Mouse (Mus musculus): ENCODE measurements around the gene Gm4631. TPM values are rescaled to one million over a fixed set of nuclear protein-coding genes. Genes with fewer than 3 reads are reported as not detected.
"Not testable (repeated sequence)": the region's sequence is repeated elsewhere in the genome, so short reads cannot be mapped to it uniquely, and the experiment has no call there.

The Gm4631 gene
- polyA plus RNA-seq (2015; fragmentation: Nextera tagmentation; extraction: Ambion mirVana), result 5.1 and 6.5 TPM in 2 replicates

DNA sequence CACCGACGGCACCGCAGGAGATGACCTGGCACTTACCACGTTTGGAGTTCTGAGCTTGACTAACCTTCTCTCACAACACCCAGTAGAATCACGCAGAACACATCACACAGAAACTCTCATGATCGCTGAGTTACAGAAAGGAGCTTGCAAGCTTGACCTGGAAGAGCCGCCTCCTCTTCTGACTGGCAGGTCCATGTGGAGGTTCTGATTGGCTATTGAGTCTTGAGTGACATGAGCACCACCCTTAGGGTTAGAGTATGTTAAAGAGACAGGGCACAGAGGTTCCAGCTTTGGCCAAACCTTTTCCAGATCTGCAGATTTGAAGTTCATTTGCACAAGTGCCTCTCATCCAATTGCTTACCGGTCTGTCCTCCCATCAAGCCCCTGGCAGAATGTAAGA is at the start of gene Gm4631:
Gm4631 (minus strand) TSS at position 101 of the 400 bp plus-strand sequence.
- H3K27ac ChIP-seq; H3K9me3 ChIP-seq (replicated peaks); DNase-seq; H3K4me2 ChIP-seq; H3K9ac ChIP-seq; H3K4me1 ChIP-seq (replicated peaks); H3K4me3 ChIP-seq (replicated peaks); ATAC-seq (ENCODE audit: low read depth); H3K36me3 ChIP-seq; H3K27me3 ChIP-seq: not testable (repeated sequence)
- WGBS (ENCODE audit: insufficient replicate concordance), result no CpG with 5 or more reads among the region's 8 CpGs

DNA sequence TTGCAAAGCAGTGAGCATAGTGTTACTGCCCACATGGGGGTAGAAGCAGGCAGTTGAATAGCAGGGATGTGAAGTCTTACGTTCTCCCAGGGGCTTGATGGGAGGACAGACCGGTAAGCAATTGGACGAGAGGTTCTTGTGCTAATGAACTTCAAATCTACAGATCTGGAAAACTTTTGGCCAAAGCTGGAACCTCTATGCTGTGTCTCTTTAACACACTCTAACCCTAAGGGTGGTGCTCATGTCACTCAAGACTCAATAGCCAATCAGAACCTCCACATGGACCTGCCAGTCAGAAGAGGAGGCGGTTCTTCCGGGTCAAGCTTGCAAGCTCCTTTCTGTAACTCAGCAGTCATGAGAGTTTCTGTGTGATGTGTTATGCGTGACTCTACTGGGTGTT is 34.1 kb upstream of the Gm4631 start, which contains the start of gene Zfp968:
Zfp968 (plus strand) TSS at position 301 of the 400 bp plus-strand sequence.
- H3K27ac ChIP-seq; H3K4me2 ChIP-seq; ATAC-seq (ENCODE audit: low read depth); H3K9ac ChIP-seq; H3K27me3 ChIP-seq; H3K4me3 ChIP-seq (replicated peaks); H3K9me3 ChIP-seq (replicated peaks); DNase-seq; H3K36me3 ChIP-seq; H3K4me1 ChIP-seq (replicated peaks): not testable (repeated sequence)
- no CpG with 5 or more reads among the region's 6 CpGs for WGBS (ENCODE audit: insufficient replicate concordance)

DNA sequence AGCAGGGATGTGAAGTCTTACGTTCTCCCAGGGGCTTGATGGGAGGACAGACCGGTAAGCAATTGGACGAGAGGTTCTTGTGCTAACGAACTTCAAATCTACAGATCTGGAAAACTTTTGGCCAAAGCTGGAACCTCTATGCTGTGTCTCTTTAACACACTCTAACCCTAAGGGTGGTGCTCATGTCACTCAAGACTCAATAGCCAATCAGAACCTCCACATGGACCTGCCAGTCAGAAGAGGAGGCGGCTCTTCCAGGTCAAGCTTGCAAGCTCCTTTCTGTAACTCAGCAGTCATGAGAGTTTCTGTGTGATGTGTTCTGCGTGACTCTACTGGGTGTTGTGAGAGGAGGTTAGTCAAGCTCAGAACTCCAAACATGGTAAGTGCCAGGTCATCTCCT is 63.2 kb downstream of the Gm4631 start, which contains the start of gene Gm14440:
Gm14440 (plus strand) TSS at position 301 of the 400 bp plus-strand sequence.
- not testable (repeated sequence) for H3K36me3 ChIP-seq; H3K27ac ChIP-seq; ATAC-seq (ENCODE audit: low read depth); H3K9me3 ChIP-seq (replicated peaks); H3K27me3 ChIP-seq; DNase-seq; H3K4me2 ChIP-seq; H3K4me3 ChIP-seq (replicated peaks); H3K4me1 ChIP-seq (replicated peaks); H3K9ac ChIP-seq
- WGBS (ENCODE audit: insufficient replicate concordance), result no CpG with 5 or more reads among the region's 6 CpGs

Other genes with a start within 250 kb of the Gm4631 start
- gene Gm14399, start 196.2 kb downstream of the Gm4631 start, polyA plus RNA-seq (2015; fragmentation: Nextera tagmentation; extraction: Ambion mirVana), result 1.2 and 1.4 TPM in 2 replicates
- gene Gm14443, start 162.3 kb downstream of the Gm4631 start, polyA plus RNA-seq (2015; fragmentation: Nextera tagmentation; extraction: Ambion mirVana), result 0.06 and 0.09 TPM in 2 replicates
- gene Gm14391, start 131.3 kb downstream of the Gm4631 start, polyA plus RNA-seq (2015; fragmentation: Nextera tagmentation; extraction: Ambion mirVana), result 0.23 and 1.6 TPM in 2 replicates
- 0.97 TPM in 1 of 2 replicates, not detected in the other for gene Gm14440, start 63.1 kb downstream of the Gm4631 start, polyA plus RNA-seq (2015; fragmentation: Nextera tagmentation; extraction: Ambion mirVana)
- gene Zfp968, start 34.2 kb upstream of the Gm4631 start, polyA plus RNA-seq (2015; fragmentation: Nextera tagmentation; extraction: Ambion mirVana), result 1.6 and 2.4 TPM in 2 replicates
- 2.4 and 3.4 TPM in 2 replicates for gene Gm4724, start 97.6 kb upstream of the Gm4631 start, polyA plus RNA-seq (2015; fragmentation: Nextera tagmentation; extraction: Ambion mirVana)
- 2.2 and 2.4 TPM in 2 replicates for gene Zfp965, start 131.8 kb upstream of the Gm4631 start, polyA plus RNA-seq (2015; fragmentation: Nextera tagmentation; extraction: Ambion mirVana)

Measured in liver, embryonic 13.5 days (tissue).